Mouse (Mus musculus) MEL-GATA-1-ER (cell line): ENCODE results near the gene Xlr3c.
"Not testable (repeated sequence)": the region's sequence is repeated elsewhere in the genome, so short reads cannot be mapped to it uniquely, and the experiment has no call there.

ENCODE experiments used
- DNase-seq: peaks from one replicate; pipeline ENCODE4 v3.0.0-alpha.2; 2012; ENCODE audit warnings: low read depth; ENCODE audit errors: extremely low read depth

The Xlr3c gene

GRCm38 (mm10) chrX:73265270-73265669, at the start of gene Xlr3c:
Xlr3c (minus strand) TSS chrX:73265390.
- peak; percentile 88 for DNase-seq

- DNase-seq, result peak; percentile 52
Observed at GRCm38 (mm10) chrX:73312522-73312921, 47.3 kb upstream of the Xlr3c start.

- DNase-seq, result not testable (repeated sequence)
Observed at GRCm38 (mm10) chrX:73295745-73296144, 30.6 kb upstream of the Xlr3c start.

- DNase-seq, result not testable (repeated sequence)
Observed at GRCm38 (mm10) chrX:73292876-73293275, 27.7 kb upstream of the Xlr3c start, which contains the start of the genes Xlr5a and Xlr5c. Xlr5a (minus strand) TSS chrX:73292976. Xlr5c (minus strand) TSS chrX:73292976.

GRCm38 (mm10) chrX:73262428-73262827, 2.8 kb downstream of the Xlr3c start:
- not testable (repeated sequence) for DNase-seq

- not testable (repeated sequence) for DNase-seq
Observed at GRCm38 (mm10) chrX:73242821-73243325, 22.3 kb downstream of the Xlr3c start, which contains the start of gene Xlr4c. Xlr4c (minus strand) TSS chrX:73243130.

GRCm38 (mm10) chrX:73229288-73229687, 35.9 kb downstream of the Xlr3c start:
- peak; percentile 24 for DNase-seq

- peak; percentile 17 for DNase-seq
Observed at GRCm38 (mm10) chrX:73228606-73229214, 36.5 kb downstream of the Xlr3c start.

GRCm38 (mm10) chrX:73227914-73228605, 37.1 kb downstream of the Xlr3c start, which contains the start of gene F8a:
F8a (plus strand) TSS chrX:73228291.
- DNase-seq, result peak; percentile 94

GRCm38 (mm10) chrX:73225365-73225764, 39.8 kb downstream of the Xlr3c start:
- DNase-seq, result no peak

- not testable (repeated sequence) for DNase-seq
Observed at GRCm38 (mm10) chrX:73213819-73214564, 51.2 kb downstream of the Xlr3c start, which contains the start of gene Xlr4b. Xlr4b (plus strand) TSS chrX:73214333.
